Mouse (Mus musculus): ENCODE data around the gene Traf5. TPM values are rescaled to one million over a fixed set of nuclear protein-coding genes. Genes with fewer than 3 reads are reported as not detected.

Traf5 gene
- total RNA-seq, 2 experiments from 2014 or later = 5.6 to 6.9 TPM

DNA sequence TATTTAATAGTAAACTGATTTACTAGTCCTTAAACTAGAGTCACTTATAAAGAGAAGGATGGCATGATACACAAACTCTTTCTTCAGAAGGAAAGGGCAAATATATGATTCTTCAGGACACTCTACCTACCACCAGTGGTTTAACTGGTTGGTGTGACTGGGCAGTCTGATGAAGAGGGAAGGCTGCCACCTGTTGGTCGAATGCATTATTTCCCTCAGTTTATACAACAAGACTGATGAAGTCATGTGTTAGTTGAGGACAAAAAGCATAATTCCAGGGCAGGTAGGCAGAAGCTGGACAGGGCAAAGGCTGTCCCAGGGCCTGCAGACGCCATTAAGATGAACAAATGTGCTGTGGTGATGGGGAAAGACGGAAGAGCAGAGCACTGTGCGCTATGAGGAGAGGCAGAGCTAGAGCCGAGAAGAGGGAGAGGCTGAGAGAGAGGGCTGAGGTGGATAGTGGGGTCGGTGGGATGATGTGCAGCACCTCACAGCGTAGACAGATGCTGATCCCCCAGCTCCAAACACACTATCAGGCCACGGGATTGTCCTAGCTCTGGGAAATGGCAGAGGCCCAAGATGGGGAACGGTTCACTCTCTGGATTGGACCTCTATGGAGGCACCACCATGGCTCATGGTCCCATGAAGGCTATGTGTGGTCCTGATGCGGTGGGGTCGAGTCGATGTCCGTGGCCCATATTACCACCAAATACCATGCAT is 2.3 kb upstream of the Traf5 start:
- DNase-seq (ENCODE audit: extremely low spot score in 1 of 2, low spot score in 2 of 2) = peak; percentile 48 to 70
- intact Hi-C loops (cut with DNase I) = loop anchor here (2.0 kb wide), 1 partner anchor 260 kb away; no protein-coding TSS in a partner anchor

DNA sequence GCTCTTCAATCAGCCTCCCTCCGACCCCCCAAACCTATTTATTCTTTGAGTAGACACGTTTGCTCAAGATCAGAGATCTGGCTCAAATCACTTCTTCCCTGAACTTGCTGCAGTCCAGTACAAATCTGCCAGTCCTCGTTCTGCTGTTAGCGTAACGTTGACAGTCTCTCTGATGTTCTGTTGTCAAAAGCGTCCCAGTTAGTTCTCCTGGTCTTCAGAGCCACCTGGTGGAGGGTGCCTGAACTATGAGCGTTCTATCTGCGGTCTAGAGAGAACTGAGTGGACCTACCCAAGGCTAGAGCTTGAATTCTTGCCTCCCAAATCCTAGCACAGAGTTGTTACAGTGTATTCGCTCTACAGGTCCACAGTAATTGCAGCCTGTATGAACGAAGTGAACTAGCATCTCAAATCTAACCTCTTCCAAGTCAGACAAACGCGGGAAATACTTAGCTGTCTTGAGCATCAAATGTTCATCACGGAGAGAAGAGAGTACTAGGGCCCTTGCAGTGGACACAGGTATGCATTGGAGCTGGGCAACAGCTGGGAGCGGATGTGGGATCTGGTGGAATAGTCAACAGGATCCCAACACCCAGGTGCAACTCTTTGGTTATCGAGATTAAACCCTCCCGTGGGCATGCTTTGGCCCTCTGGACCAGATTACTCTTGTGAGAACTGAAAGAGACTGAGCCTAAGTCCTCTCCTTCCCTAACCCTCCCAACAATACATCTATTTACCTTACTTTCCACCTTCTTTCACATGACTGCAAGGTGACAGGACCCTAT is 711 bp upstream of the Traf5 start:
- peak; percentile 85 to 90 for DNase-seq (ENCODE audit: extremely low spot score in 1 of 2, low spot score in 2 of 2)
- intact Hi-C loops (cut with DNase I) = loop anchor here (1.0 kb wide), 1 partner anchor 128 kb away; no protein-coding TSS in a partner anchor

DNA sequence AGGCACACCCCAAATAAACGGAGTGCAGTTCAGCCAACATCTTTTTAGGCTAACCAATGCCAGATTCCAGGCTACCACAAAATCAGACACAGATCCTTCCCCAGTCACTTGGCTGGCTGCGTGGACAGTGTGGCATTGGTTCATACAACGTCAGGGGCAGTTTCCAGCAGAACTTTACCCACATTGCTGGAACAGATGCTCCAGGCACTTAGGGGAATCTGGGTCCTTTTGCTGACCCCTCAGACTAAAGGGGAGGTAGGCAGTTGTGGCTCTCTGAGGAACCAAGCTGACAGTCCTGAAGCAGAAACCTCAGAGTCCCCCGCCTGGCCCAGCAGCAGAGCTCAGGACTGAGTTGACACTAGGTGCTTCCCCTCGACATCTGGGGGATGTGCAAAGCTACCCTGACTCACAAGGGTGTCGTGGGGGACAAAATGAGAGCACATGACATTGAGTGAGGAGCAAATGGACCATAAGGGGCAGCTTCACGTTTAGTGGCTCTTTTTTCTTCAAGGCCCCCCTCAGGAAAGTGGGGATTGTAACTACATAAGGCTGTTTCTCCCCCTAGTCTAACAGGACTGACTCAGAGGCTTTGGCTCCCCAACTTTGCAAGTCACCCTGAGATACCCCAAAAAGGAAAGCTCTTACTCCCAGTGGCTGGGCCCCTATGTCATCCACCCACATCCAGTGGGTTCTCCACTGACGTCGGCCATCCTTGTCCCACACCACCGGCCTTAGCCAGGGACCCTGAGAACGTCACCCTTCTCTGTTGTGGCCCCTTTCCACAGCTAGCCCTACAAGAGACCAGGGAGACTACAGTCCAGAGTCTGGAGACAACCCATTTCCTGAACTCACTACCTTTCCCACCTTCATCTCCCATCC is 1.4 kb downstream of the Traf5 start:
- intact Hi-C loops (cut with DNase I) = no loop called here
- DNase-seq (ENCODE audit: extremely low spot score in 1 of 2, low spot score in 2 of 2) = no peak

DNA sequence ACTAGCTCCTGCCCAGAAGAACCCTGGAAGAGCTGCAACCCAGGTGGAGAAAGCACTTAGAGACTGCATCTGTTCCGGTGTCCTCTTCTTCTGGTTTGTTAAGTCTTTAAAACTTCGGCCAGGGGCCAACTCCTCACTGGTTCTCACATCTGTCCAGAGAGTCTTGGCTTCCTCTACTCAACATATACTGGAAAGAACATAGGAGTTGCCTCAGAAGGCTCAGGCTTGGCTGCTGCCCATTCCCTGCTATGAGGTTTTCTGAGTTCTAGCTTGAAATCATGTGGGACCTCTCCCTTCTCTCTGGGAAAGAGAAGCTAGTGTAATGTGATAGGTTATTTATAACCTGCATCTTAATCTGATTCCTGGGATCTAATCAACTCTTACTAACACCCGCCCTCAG is 2.1 kb downstream of the Traf5 start:
- intact Hi-C loops (cut with DNase I) = no loop called here
- no peak for DNase-seq (ENCODE audit: extremely low spot score in 1 of 2, low spot score in 2 of 2)

DNA sequence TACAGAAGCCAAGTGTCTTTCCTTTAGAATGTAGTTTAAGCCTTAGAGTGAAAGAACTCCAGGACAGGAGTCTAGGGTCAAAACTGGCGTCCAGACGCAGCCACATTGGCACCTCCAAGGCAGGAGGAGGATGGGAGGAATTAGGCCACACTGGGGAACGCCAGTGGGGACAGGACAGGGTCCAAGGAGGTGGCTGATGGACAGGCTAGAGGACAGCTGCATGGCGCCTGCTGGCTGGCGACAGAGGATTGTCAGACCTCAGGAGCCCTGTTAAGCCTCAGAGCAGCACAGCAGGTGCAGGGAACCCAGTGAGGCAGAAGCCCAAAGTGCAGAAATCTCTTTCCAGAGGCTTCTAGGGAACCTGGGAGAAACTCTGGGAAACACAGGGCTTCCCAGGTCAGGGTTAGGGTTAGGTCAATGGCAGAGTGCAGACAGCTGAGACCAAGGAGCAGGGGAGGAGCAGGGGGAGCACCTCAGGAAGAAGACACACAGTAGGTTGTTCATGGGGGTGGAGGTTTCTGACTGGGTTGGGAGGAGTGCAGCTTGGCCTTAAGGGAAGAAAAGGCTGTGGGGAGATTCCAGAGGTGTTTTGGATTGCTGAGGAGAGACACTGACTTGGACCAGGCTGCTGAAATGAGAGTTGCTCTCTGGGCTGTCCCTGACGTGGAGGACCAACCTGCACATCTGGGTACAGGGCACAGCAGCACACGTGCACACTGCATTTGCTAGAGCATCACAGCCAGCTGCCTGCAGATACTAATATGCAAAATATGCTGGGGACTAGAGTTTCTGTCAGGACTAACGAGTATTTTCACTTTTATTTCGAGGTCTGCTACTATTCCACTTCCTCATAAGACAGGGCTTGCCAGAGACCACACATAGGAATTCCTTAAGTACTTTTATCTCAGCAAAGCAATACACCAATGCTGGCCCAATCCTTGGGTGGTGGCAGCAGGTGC is 2.9 kb downstream of the Traf5 start:
- intact Hi-C loops (cut with DNase I) = loop anchor here (5.0 kb wide), 1 partner anchor 112 kb away; the partner anchor contains the start of gene Rd3

DNA sequence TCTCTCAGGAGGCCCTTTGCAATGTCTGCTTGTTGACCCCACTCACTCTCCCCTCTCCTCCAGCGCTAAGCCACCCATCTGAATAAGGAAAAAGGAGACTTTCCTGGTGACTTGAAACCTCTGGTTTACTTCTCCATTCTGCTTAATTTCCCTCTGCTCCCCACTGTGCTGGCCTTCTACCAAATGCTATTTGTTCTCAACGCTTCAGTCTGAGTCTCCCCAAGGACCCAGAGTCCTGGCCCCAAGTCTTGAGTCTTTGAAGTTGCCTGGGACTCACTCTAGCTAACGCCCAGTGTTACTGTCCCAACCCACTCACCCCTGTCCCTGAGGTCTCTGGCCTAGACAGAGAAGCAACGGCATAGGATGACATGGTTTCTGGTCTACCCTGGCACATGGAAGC is 4.3 kb downstream of the Traf5 start:
- DNase-seq (ENCODE audit: extremely low spot score in 1 of 2, low spot score in 2 of 2) = peak in 1 of 2 experiments; percentile 60
- intact Hi-C loops (cut with DNase I) = loop anchor here (5.0 kb wide), 1 partner anchor 111 kb away; the partner anchor contains the start of gene Rd3

More for the DNA sequence above, 2.9 kb downstream of the Traf5 start:
- DNase-seq (ENCODE audit: extremely low spot score in 1 of 2, low spot score in 2 of 2) = no peak

DNA sequence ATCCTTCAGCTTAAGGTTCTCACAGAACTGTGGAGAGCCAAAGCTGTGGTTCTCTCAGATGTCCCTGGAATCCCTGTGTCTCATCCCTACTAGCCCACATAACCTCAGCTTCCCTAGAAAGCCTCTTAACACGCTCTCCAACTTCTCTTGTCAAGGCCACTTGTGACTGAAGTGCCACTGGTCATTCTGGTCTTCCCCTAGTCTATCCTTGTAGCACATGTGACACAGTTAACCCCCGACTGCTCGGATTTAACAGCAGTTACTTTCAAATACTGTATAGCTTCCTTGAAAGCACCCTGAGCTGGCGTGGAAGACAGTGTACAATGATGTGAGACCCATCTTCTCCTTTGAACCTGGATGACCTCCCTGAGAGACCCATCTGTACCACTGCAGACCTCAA is 5.3 kb downstream of the Traf5 start:
- DNase-seq (ENCODE audit: extremely low spot score in 1 of 2, low spot score in 2 of 2) = no peak
- intact Hi-C loops (cut with DNase I) = loop anchor here (5.0 kb wide), 1 partner anchor 110 kb away; the partner anchor contains the start of gene Rd3

DNA sequence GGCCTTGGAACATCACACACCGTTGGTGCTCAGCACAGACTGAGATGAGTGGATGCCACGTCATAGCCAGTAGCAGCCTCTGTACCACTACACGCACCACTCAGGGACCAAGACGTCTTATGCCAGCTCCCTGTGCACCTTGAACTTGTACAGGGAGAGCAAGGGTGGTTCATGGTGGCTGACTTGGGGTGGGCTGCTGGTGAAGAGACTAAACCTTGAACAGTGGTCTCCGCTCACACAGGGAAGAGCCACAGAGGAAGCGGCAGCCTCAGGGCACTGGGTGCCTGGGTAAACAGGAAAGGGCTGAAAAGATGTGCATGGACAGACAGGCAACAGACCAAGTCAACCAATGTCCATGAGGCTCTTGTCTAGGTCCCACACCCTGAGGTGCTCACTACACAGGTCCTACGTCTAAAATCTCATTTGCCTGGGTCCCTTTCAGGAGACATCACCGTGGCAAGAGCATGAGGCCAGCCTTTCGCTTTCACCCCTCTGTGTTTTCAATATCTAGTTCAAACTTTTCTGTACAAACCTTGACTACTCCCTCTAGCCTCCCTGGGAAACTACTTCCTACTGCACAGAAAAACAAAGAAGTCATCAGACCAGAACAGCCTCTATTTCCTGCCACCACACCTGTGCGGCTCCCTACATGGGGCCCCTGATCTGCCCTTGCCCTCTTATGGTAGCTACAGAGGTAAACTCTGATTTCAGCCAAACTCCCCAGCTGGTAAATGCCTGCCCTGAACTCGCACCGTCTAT is 5.9 kb downstream of the Traf5 start:
- intact Hi-C loops (cut with DNase I) = loop anchor here (5.0 kb wide), 1 partner anchor 109 kb away; the partner anchor contains the start of gene Rd3
- DNase-seq (ENCODE audit: extremely low spot score in 1 of 2, low spot score in 2 of 2) = no peak

DNA sequence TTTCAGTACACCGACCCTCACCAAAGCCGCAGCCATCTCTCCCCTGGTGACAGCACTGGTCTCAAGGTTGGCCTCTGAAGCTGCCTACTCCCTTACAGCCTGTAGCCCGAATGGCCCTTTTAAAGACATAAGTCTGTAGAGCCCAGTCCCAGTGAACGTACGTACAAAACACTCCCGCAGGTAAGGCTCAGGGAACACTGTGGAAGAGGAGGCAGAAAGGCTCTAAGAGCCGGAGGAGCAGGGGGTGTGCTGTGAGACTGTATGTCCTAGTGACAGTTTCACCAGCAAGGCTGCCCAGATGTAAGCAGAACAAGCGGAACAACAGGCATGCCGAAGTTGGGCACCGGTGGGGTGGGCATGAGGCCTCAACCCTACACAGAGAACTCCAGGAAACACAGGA is 7.1 kb downstream of the Traf5 start:
- intact Hi-C loops (cut with DNase I) = loop anchor here (5.0 kb wide), 1 partner anchor 108 kb away; the partner anchor contains the start of gene Rd3
- DNase-seq (ENCODE audit: extremely low spot score in 1 of 2, low spot score in 2 of 2) = no peak

DNA sequence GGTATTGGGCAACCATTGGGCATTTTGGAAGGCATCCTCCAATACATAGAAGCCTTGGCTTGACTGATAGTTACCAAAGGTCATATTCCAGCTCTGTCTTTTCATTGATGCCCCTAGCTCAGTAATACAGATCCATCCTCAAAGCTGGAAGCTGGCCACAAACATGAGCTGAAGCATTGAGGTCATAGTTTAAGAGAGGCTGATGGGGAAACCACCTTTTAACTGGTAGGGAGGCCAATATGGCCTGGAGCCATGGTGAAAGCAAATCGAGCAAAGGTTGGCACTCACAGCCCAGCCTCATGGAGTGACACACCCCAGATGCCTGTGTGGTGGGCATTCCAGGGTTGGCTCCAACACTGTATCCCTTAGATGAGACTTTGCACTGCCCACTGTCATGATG is 9.7 kb downstream of the Traf5 start:
- no peak for DNase-seq (ENCODE audit: extremely low spot score in 1 of 2, low spot score in 2 of 2)
- intact Hi-C loops (cut with DNase I) = no loop called here

DNA sequence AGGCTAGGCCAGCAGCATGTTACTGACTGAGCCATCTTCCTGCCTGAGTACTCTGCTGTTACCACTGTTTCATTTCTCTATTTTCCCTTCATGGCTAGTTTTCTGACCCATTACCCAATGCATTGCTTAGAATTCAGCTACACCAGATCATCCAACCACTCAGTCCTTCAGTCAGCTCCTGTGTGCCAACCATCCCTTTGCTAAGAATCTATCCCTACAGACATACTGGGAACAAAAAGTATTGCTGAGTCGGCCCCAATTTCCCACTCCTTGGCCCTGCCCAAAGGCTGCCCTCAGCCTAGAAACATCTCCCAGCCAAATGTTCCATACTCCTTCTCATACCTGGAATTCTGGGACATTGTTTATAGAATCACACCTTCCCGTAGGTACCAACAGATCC is 11.2 kb downstream of the Traf5 start:
- no peak for DNase-seq (ENCODE audit: extremely low spot score in 1 of 2, low spot score in 2 of 2)
- intact Hi-C loops (cut with DNase I) = no loop called here

DNA sequence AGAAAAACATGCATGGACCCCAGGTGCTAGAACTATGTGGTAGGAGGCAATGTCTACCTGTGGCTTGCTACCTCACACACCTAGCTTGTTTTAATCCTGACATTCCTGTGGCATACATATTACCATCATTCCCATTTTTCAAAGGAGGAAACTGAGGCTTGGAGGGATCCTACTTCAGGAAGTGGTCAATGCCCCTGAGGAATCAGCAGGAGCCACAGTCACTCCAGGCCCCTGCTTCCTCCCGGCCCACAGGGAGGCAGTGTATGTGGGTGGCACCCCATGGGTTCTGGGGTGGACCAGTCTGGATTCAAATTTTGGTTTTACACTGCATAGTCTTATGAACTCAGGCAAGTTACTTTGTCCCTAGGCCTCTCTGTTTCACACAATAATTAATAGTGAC is 13.2 kb downstream of the Traf5 start:
- intact Hi-C loops (cut with DNase I) = no loop called here
- DNase-seq (ENCODE audit: extremely low spot score in 1 of 2, low spot score in 2 of 2) = no peak

DNA sequence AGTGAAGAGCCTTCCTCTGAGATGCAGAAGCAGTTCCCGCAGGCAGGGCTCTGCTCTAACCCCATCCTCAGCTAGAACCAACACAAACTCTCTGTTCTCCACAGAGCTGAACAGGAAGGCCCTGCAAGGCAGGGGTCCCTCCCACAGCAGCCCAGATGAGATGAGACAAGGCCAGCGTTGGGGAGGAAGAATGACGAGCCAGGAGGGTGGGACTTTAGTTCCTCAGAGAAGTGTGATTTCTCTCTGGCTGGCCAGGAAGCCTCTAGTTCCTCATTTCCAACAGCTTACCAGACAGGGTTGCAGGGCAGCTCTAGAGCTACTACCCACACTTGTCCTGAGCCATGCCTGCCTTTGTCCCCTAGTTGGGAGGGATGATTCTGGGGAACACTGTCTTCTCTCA is 14.0 kb downstream of the Traf5 start:
- intact Hi-C loops (cut with DNase I) = no loop called here
- peak in 1 of 2 experiments; percentile 71 for DNase-seq (ENCODE audit: extremely low spot score in 1 of 2, low spot score in 2 of 2)

DNA sequence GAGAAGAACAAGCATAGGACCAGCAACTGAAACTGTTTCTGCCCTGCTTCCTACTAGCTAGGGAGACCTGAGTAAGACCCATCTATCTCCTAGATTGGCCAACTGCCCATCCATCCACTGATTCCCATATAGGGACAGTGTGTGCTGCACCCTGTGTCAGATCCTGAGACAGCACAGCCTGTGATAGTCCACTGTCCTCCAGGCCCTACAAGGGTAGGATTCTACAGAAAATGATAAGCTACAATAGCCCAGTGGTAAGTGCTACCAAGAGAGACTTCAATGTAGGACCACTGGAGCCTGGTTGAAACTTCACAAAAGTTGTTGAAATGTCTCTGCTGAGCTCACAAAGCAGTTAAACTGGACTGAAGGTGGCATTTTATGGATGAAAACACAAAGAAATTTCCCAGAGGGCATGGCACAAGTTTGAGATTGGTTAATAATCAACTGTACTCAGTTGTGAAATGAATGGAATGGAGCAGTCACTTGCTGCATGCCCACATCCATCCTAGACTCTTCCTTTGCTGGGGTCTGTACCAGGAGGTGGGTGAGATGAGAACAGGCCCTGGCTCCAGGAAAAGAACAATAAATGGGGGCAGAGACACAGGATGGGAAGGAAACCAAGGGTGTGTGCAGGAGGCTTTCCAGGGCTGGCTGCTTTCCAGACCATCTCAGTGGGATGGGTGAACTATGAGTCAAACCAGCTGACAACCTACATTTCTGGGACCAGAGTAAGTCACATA is 15.4 kb downstream of the Traf5 start:
- DNase-seq (ENCODE audit: extremely low spot score in 1 of 2, low spot score in 2 of 2) = peak in 1 of 2 experiments; percentile 59
- intact Hi-C loops (cut with DNase I) = no loop called here

DNA sequence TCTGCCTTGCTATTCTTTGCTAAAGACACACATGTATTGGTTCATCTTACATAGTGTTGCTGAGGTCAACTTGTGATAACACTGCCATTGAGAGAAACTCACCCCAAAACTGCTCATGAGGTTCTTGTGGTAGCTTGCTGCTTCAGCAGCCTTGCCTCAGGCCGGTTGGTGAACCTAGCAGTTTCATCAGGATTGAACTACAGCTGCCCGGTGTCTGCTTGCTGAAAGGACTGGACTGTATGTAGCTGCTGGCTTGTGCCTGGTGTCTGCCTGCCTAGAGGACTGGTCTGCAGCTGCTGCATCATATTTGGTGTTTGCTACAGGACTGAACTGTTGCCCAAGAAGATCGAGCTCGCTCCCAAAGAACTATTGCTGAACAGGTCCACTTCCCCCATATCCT is 16.3 kb downstream of the Traf5 start:
- no peak for DNase-seq (ENCODE audit: extremely low spot score in 1 of 2, low spot score in 2 of 2)
- intact Hi-C loops (cut with DNase I) = no loop called here

DNA sequence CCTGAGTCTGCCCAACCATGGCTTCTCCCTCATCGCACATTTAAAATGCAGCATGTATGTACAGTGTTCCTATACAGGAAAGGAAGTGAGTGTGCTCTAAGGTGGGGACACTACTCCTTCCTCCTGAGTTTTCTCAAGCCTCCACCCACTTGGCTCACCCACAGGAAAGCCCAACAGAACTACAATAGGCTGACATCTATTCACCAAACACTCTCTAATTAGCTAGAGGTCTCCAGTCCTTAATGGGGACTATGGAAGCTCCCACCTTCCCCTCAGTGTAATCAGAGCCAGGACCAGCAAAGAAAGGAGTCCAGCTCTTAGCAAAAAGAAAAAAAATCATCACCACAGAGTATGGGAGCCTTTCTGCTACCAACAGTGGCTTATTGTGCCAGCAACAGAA is 17.5 kb downstream of the Traf5 start:
- no peak for DNase-seq (ENCODE audit: extremely low spot score in 1 of 2, low spot score in 2 of 2)
- intact Hi-C loops (cut with DNase I) = no loop called here

DNA sequence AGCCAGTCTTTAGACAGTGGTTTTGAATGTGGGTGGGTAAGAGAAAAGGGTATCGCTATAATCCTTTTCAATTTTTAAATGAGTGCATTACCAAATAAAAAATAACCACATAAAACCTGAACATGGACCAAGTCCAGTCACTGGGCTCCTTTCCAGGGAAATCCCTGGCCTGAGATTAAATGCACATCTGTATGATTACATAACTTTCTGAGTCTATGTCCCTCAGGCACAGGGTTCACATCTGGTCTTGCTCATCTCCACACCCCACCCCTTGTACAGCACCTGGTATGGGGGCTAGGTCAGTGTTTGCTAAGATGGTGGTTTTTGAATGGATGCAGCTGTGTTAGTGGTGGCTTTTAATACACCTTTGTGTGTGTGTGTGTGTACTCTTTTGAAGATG is 19.9 kb downstream of the Traf5 start:
- no peak for DNase-seq (ENCODE audit: extremely low spot score in 1 of 2, low spot score in 2 of 2)
- intact Hi-C loops (cut with DNase I) = no loop called here
